Mouse (Mus musculus) erythroblast, adult 5-6 weeks (primary cell): ENCODE measurements at regions not wholly inside any gene's neighbourhood (a gene's known extent, or its start where the extent isn't known, plus 50 kb on each side); places are given as distances from the start of the nearest gene placed in this dataset.

Experiments
- ATAC-seq: replicated peaks from 2 replicates; pipeline ENCODE4 v1.8.0; 2016; ENCODE audit warnings: moderate number of reproducible peaks, mild to moderate bottlenecking, moderate TSS enrichment, inconsistent platforms; ENCODE audit not compliant: poor library complexity, low FRiP score, severe bottlenecking

GRCm38 (mm10) chr3:60698189-60698588, 225.6 kb downstream of the Mbnl1 start:
- ATAC-seq, result no peak

DNA sequence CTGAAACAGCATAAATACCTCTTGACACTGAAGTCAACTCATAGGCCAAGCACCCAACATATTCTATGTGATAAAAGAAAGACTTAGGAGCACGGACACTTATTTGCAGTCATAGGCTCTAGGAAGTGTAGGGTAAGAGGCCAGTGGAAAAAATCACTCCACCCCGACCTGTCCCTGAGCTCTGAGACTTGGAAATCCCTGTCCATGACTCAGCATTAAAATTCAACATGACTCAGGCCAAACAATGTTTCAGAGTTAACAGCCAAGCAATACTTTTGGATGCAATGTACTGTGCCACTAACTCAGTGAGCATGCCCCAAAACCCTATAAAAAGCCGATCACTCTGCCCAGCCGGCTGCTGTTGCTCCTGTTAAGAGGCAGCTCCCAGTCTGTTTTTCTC, 234.5 kb downstream of the Mbnl1 start:
- ATAC-seq, result peak; percentile 62

- no peak for ATAC-seq
Measured at GRCm38 (mm10) chr3:60712896-60713295, 240.3 kb downstream of the Mbnl1 start.

DNA sequence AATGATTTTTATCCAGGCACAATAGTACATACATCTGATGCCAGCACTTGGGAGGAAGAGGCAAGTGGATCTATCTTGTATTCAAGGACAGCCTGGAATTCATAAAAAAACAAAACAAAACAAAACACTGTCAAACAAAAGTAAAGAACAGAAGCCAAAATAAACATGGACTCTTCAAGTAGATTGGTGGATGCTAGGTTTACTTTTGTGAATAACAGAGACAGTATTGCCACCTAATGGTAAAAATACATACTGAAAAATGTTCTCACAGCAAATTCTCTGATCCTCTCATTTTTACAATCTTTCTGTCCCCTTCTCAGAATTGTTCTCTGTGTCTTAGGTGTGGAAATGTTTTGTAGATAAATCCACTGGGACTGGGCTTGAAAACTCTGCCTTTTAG, 247.7 kb downstream of the Mbnl1 start:
- no peak for ATAC-seq

DNA sequence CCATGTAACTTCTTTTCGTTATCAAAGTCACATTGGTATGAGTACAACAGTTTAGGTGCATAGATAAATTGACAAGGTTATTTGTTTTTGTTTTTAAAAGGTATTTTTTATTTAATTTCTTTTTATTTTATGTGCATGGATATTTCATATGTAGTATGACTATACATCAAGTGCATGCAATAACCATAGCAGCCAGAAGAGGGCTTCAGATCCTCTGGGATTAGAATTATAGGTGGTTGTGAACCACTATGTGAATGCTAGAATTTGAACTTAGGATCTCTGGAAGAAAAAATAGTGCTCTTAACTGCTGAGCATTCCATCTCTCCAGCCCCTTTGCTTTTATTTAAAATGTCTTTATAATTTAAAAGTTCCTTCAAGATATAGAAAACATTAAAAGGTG, 258.7 kb downstream of the Mbnl1 start:
- ATAC-seq, result peak; percentile 77

- no peak for ATAC-seq
Measured at GRCm38 (mm10) chr3:60740543-60741294, 261.9 kb upstream of the P2ry1 start.

DNA sequence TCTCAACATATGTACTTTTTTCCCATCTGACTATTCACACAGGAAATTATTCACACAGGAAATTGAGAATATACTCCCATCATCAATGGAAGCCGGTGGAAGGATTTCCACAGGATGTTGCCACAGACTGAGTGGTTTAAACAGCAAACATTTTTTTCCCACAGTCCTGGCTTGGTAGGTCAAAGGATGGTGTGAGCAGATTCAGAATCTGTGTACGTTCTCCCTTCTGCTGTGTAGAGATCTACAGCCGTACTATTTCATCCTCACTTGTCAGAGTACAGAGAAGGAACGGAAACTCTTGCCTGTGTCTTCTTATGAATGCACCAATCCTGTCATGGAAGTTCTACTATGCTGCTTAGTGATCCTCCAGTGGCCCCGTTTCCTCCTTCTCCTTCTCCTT, 261.2 kb upstream of the P2ry1 start:
- ATAC-seq, result no peak

GRCm38 (mm10) chr3:60742232-60742631, 260.4 kb upstream of the P2ry1 start:
- no peak for ATAC-seq

- ATAC-seq, result 0 out of 2 replicates have a peak, but pooled peaks have one; percentile 52
Measured at GRCm38 (mm10) chr3:60745075-60745474, 257.5 kb upstream of the P2ry1 start.

DNA sequence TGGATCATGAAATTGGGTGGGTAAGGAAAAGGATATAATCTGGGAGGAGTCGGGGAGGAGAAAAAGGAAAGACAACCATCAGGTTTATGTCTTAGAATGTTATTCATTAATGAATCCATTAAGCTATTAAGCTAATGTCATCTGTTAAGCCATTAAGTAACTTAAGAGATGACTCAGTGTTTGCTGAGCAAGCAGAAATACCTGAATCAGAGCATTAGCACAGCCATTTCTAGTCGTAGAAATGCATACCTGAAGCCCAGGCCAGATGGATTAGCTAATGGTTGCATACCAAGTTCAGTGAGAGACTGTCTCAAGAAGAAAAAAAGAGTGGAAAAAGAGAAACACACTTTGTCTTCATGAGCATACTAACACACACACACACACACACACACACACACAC, 244.0 kb upstream of the P2ry1 start:
- ATAC-seq, result no peak

DNA sequence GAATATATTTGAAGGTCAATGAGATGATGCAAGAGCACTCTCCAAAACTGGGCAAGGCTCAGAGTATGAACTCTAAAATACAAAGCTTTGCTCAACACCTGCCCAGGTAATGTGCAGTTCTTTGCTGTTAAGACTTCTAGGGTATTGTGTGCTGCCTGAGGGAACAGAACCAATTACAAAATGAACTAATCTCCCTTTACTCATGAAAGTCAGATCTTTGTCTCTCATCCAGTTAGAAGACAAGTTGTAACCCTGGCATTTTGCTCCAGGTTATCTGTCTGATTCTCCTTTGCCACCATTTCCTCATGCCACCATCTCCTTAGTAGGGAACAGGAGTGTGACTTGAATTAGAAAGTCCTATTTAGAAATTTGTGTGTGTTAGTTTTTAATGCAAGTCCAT, 243.5 kb upstream of the P2ry1 start:
- ATAC-seq, result no peak

DNA sequence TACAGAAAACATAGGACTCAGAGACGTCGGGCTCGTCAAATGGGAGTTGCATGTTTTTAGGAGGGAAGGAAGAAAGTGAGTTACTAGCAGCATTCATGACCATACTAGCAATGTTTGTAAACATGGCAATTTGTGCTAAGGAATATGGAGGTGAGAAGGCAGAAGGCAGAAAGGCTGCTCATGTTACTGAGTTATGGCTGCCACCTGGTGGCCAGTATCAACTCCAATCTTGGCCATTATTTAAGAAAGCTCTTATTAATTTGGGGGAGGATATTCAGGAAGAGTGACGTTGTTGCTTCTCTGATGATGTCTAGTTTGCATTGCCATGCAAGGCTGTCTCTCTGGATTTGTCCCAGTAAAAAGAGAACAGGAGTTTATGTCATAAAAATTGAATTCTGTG, 239.7 kb upstream of the P2ry1 start:
- peak; percentile 86 for ATAC-seq

- ATAC-seq, result no peak
Measured at GRCm38 (mm10) chr3:60765079-60765478, 237.5 kb upstream of the P2ry1 start.

DNA sequence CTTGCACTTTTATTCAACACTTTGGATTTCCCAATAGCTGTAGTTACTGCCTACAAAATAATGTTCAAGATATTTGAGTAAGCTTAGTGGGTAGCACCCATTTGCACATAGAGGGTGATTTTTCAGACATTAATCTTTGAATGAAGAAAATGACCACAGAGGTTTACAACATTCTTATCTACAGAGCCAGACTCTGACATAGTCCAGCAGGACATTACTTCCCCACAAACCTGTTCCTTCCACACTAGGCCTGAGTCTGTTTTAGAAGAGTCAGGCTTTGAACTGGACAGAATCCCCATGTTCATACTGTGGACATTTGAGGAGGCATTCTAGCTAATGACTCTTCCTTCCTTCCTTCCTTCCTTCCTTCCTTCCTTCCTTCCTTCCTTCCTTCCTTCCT, 233.6 kb upstream of the P2ry1 start:
- no peak for ATAC-seq

DNA sequence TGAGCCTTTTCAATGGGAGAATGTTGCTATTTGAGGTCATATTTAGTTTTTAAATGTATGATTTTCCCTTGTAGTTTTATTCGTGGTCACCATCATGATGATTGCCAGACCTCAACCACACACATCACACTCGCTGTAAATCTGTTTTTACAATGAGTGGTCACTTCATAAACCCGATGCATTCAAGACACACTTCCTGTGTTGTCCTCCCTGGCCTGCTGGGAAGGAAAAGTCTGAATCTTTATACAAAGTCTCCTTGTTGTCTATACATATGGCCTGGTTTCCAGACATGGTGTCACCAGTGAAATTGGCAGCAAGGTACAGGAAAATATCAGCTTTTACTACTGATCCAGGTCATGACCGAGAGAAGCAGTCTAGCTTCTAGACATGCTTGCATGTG, 230.7 kb upstream of the P2ry1 start:
- ATAC-seq, result no peak

- ATAC-seq, result no peak
Measured at GRCm38 (mm10) chr3:60773383-60773782, 229.2 kb upstream of the P2ry1 start.

- ATAC-seq, result peak; percentile 95
Measured at GRCm38 (mm10) chr3:60785137-60785875, 217.3 kb upstream of the P2ry1 start.

- ATAC-seq, result no peak
Measured at GRCm38 (mm10) chr3:60787989-60788388, 214.6 kb upstream of the P2ry1 start.

- no peak for ATAC-seq
Measured at GRCm38 (mm10) chr3:60789441-60789840, 213.2 kb upstream of the P2ry1 start.

DNA sequence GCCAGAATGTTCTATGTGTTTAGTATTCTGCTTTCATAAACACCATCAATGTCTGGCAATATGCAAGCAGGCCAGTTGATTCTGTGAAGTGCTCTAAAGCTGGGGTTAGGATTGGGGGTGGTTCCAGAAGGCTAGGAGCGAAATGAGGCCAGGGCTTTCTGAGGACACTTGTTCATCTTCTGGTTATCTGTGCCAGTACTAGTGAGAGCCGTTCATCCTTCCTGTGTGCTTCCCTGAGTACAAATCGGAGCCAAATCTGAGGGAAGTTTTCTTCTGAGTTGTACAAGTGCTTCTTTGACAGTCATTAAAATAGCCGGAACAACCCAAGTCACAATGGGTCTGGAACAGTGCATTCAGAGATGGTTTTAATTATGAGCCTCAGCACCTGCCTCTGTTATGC, 210.4 kb upstream of the P2ry1 start:
- no peak for ATAC-seq

DNA sequence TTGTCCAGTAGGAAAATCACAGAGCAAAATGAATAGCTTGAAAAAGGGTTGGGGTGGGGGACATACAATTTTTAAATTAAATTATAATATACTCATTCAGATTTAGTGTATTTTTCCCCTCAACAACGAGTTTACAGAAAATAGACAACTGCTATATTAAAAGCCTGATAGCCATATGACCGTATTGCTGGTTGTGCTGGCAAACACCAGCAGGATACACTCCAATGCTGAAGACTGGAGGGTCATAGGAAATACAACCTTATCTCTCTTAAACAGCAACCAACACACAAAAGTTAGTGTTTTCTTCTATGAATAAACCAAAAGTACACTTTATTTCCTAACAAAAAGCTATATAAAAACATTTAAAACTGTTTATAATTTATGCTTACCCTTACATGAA, 206.4 kb upstream of the P2ry1 start:
- no peak for ATAC-seq
